Mouse (Mus musculus) G1E (cell line): ENCODE data around the gene Rflnb. TPM values are rescaled to one million over a fixed set of nuclear protein-coding genes. Genes with fewer than 3 reads are reported as not detected.

Experiments used
- ATAC-seq: 2 replicates; pipeline ENCODE4 v1.8.0; 2016; ENCODE audit warnings: mild to moderate bottlenecking; ENCODE audit not compliant: insufficient number of reproducible peaks, poor library complexity, low FRiP score, severe bottlenecking; ENCODE audit errors: extremely low read depth
- DNase-seq: peaks from one replicate; pipeline ENCODE4 v3.0.0; 2012; ENCODE audit warnings: low spot score
- H3K27me3 ChIP-seq: 2 replicates; pipeline ENCODE4 v1.6.1; 2012; ENCODE audit warnings: mild to moderate bottlenecking, low read length, inconsistent platforms; ENCODE audit not compliant: insufficient read depth
- H3K36me3 ChIP-seq: replicated peaks from 2 replicates; pipeline ENCODE3; 2012; ENCODE audit warnings: mild to moderate bottlenecking, inconsistent platforms
- H3K4me1 ChIP-seq: 2 replicates; pipeline ENCODE4 v1.6.1; 2012; ENCODE audit warnings: low read depth, low read length, inconsistent platforms, mixed read lengths; ENCODE audit not compliant: insufficient read depth
- H3K4me3 ChIP-seq: 2 replicates; pipeline ENCODE4 v1.5.1; 2012; ENCODE audit warnings: low read depth, mild to moderate bottlenecking, inconsistent platforms, low read length, moderate library complexity, mixed read lengths
- H3K9me3 ChIP-seq: replicated peaks from 2 replicates; pipeline ENCODE4 v1.6.1; 2012; ENCODE audit warnings: inconsistent platforms
- CTCF ChIP-seq: IDR thresholded peaks from 2 replicates; pipeline ENCODE4 v1.5.1; 2012; ENCODE audit warnings: low read depth, low read length, inconsistent platforms, mixed read lengths
- GATA1 ChIP-seq: IDR thresholded peaks from 2 replicates; pipeline ENCODE4 v1.6.1; 2012; ENCODE audit warnings: borderline replicate concordance, low read length, inconsistent platforms, mixed read lengths
- GATA2 ChIP-seq: IDR thresholded peaks from 2 replicates; pipeline ENCODE4 v1.6.1; 2012; ENCODE audit warnings: low read depth, low read length, inconsistent platforms, borderline replicate concordance
- POLR2AphosphoS5 ChIP-seq: IDR thresholded peaks from 2 replicates; pipeline ENCODE4 v1.6.1; 2012; ENCODE audit warnings: low read depth, low read length, inconsistent platforms; ENCODE audit not compliant: insufficient replicate concordance
- TAL1 ChIP-seq: conservative IDR thresholded peaks from 2 replicates; pipeline ENCODE4 v1.6.1; 2012; ENCODE audit warnings: low read depth, low read length, inconsistent platforms, mixed read lengths
- polyA plus RNA-seq: library from polyadenylated mRNA; stranded (reverse); fragments of >175 nt; gene quantifications from 2 replicates; pipeline ENCODE4 v1.2.3, GENCODE M21; 2012
- total RNA-seq, 2 experiments: library from RNA; stranded (forward) in 1 of 2; stranded (reverse) in 1 of 2; fragments of 200-1000 nt in 1 of 2; fragments of >200 nt in 1 of 2; fragmentation: Nextera tagmentation in 1 of 2; gene quantifications; 2 replicates each; pipeline ENCODE4 v1.2.3; 2014 to 2017

Gene Rflnb
- total and polyA plus RNA-seq, 3 experiments, result 0.05 to 0.08 TPM; not detected in 1

- no peaks in the 10 kb centered on the region for H3K4me1 ChIP-seq
- H3K36me3 ChIP-seq, result no peaks in the 10 kb centered on the region
- DNase-seq (no peak), ATAC-seq (no peak)
- H3K27me3 ChIP-seq, result peaks cover 17% of the 10 kb centered on the region
- no peaks in the 10 kb centered on the region for H3K9me3 ChIP-seq
- no peak overlapping the region for H3K4me3 ChIP-seq
- TF ChIP-seq GATA1 (no peak), GATA2 (no peak), CTCF (no peak), POLR2AphosphoS5 (no peak), TAL1 (no peak)
These were observed 33.2 kb downstream of the Rflnb start for GRCm38 (mm10) chr11:75994357-75994756.

DNA sequence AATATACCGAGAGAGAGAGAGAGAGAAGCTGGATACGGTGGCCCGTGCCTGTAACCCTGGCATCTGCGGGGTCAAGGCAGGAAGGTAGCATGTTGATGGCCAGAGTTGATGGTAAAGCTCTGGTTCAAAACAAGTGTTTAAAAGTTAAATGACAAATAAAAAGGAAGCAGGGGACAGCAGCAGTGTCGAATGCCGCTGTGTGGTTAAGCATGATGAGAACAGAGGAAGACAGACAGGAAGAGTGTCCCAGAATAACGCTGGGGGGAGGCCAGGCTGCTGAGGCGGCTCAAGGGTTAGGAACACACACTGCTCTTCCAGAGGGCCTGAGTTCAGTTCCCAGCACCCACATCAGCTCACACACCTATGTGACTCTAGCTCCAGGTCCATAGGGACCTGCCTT lies 35.1 kb downstream of the Rflnb start:
- Histone ChIP-seq H3K4me3 (no peak overlapping the region), H3K36me3 (no peaks in the 10 kb centered on the region), H3K9me3 (no peaks in the 10 kb centered on the region), H3K27me3 (peaks cover 19% of the 10 kb centered on the region), H3K4me1 (no peaks in the 10 kb centered on the region)
- ATAC-seq, result no peak
- TF ChIP-seq CTCF (no peak), TAL1 (no peak), POLR2AphosphoS5 (no peak), GATA1 (no peak), GATA2 (no peak)
- no peak for DNase-seq

DNA sequence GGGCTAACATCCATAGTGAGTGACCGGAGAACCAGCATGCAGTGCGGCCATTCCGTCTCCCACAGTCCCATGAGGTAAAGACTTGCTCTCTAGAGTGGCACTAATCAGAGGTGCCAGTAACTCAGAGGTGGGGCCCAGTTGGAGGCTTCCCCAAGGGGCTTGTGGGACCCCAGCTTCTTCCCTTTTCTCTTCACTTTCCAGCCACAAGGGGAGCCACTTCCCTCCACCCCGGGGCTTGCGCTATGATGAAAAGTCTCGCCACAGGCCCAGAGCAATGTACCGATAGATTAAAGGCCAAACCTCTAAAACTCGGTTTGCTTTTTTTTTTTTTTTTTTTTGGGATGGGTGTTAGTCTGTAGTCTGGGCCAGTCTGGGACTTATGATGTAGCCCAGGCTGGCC lies 35.7 kb downstream of the Rflnb start:
- Histone ChIP-seq H3K9me3 (no peaks in the 10 kb centered on the region), H3K36me3 (no peaks in the 10 kb centered on the region), H3K4me3 (no peak overlapping the region), H3K4me1 (no peaks in the 10 kb centered on the region), H3K27me3 (peaks cover 19% of the 10 kb centered on the region)
- no peak for TF ChIP-seq POLR2AphosphoS5
- no peak for ATAC-seq
- DNase-seq, result no peak

DNA sequence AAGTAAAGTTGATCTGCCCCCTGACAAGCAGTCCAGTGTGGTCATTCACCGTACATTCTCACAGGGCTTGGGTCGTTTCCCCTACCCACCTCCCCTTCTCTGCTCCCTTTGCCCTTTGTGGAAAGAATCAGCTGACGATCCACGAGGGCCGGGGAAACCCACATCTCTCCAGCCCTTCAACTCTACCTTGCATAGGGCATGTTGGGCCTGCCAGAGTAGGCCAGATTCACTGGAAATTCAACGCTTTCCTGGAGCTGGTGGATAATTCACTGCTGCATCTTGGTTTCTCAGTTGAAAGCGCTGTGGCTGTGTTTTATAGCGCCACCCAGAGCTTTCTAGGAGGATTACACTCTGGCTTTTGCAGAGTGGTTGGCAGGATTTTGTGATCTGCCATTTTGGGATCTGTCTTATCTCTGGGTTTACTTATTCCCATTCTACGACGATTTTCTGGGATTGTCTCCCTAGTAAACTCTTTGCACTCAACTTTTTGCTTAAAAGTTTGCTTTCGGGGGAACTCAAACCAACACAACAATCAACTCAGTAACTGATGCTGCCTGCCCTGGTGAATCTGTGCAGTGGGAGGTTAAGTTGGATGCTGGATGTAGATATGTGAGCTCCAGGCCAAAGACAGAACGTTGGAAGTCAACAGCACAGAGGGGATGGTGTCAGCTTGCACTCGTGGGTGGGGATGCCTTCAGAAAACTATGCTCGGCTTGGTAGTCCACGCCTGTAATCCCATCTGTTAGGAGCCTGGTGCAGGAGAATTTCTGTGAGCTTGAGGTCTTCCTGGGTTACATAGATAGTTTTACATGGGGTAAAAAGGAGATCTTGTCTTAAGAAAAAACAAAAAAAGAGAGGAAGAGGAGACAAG lies 36.4 kb downstream of the Rflnb start:
- TF ChIP-seq CTCF (0 out of 2 replicates have a peak, but pooled peaks have one; percentile 13), POLR2AphosphoS5 (no peak)
- Histone ChIP-seq H3K4me3 (no peak overlapping the region), H3K4me1 (no peaks in the 10 kb centered on the region), H3K27me3 (peaks cover 25% of the 10 kb centered on the region), H3K9me3 (no peaks in the 10 kb centered on the region), H3K36me3 (no peaks in the 10 kb centered on the region)
- DNase-seq (no peak), ATAC-seq (no peak)

DNA sequence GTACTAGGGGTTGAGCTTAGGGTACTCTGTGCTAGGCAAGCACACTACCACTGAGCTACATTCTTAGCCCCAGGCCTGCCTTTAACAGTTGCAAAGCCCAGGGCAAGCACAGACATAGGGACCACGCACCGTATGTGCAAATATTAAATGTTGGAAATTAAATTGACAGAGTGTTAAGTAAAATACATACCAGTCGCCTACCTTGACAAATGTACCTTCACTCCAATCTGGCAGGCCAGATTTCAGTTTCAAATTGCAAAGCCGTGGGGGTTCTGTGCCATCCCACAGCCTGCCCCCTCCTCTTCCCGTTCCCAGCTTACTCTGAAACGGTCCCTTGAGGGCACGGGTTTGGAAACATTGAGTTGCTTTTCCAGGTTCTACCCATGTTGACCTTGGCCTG lies 41.6 kb downstream of the Rflnb start:
- no peaks in the 10 kb centered on the region for H3K9me3 ChIP-seq
- DNase-seq, result no peak
- no peaks in the 10 kb centered on the region for H3K36me3 ChIP-seq
- H3K27me3 ChIP-seq, result peaks cover 11% of the 10 kb centered on the region
- H3K4me1 ChIP-seq, result no peaks in the 10 kb centered on the region
- no peak overlapping the region for H3K4me3 ChIP-seq
- TF ChIP-seq GATA2 (no peak), CTCF (no peak), GATA1 (no peak), POLR2AphosphoS5 (no peak), TAL1 (no peak)
- ATAC-seq, result no peak

GRCm38 (mm10) chr11:75984581-75984980 lies 43.0 kb downstream of the Rflnb start:
- H3K4me3 ChIP-seq, result no peak overlapping the region
- TF ChIP-seq TAL1, result no peak
- no peak for TF ChIP-seq GATA2
- TF ChIP-seq POLR2AphosphoS5, result no peak
- no peak for TF ChIP-seq CTCF
- TF ChIP-seq GATA1, result no peak
- no peak for ATAC-seq
- no peak for DNase-seq
- no peaks in the 10 kb centered on the region for H3K36me3 ChIP-seq
- H3K4me1 ChIP-seq, result no peaks in the 10 kb centered on the region
- peaks cover 23% of the 10 kb centered on the region for H3K27me3 ChIP-seq
- no peaks in the 10 kb centered on the region for H3K9me3 ChIP-seq

- no peaks in the 10 kb centered on the region for H3K36me3 ChIP-seq
- ATAC-seq (no peak), DNase-seq (no peak)
- H3K9me3 ChIP-seq, result no peaks in the 10 kb centered on the region
- peaks cover 25% of the 10 kb centered on the region for H3K27me3 ChIP-seq
- no peak for TF ChIP-seq GATA2
- TF ChIP-seq CTCF, result 0 out of 2 replicates have a peak, but pooled peaks have one; percentile 9
- no peaks in the 10 kb centered on the region for H3K4me1 ChIP-seq
- H3K4me3 ChIP-seq, result no peak overlapping the region
These were observed 44.4 kb downstream of the Rflnb start for GRCm38 (mm10) chr11:75983194-75983593.
